Comparison of ENCODE assay signal across 9 mouse cellular contexts in genomic region chr7:130668729-130669281, GRCm38 (mm10).
DNase-seq lines count a peak whose midpoint lies in the region; ATAC-seq and TF ChIP-seq lines count a peak whose summit lies in the region.
"Had no signal": no experiment of that assay in that cellular context is flagged by ENCODE, and none has a peak within 500 bp of the region (broad histone marks: within the 10 kb centered on the region; RNA-seq: fewer than 3 reads in every experiment).

No protein-coding gene starts in this region.

- TF ChIP-seq CTCF in gastrocnemius, adult 2 months (IDR thresholded peaks at IDR 0.05), result no peak

- H3K36me3 ChIP-seq in forebrain, embryonic 11.5 days (ENCODE audit: control insufficient read depth, insufficient read depth, low read length), result no peaks in the 10 kb centered on the region; the same call in 1 of the 2 replicates
- H3K36me3 ChIP-seq in midbrain, embryonic 13.5 days, result peaks cover 8% of the 10 kb centered on the region

- intact Hi-C loops in gastrocnemius, adult 2 months (cut with DNase I), result no loop called here
- intact Hi-C loops in gastrocnemius, postnatal 36 days (cut with DNase I), result no loop called here

- 0 out of 2 replicates have a peak, but pooled peaks cover 2% of the 10 kb centered on the region for H3K4me1 ChIP-seq in forebrain, embryonic 11.5 days (replicated peaks; ENCODE audit: control insufficient read depth, insufficient read depth, low read length)
- peaks cover 45% of the 10 kb centered on the region for H3K4me1 ChIP-seq in midbrain, embryonic 13.5 days (replicated peaks)

- no peaks in the 10 kb centered on the region for H3K27me3 ChIP-seq in forebrain, embryonic 11.5 days (ENCODE audit: control insufficient read depth, insufficient read depth, low read length)
- H3K27me3 ChIP-seq in midbrain, embryonic 13.5 days, result no peaks in the 10 kb centered on the region
- H3K27me3 ChIP-seq: megakaryocyte, embryonic 14.5 days had no signal

- peak overlapping the region; percentile 81 for H3K27ac ChIP-seq in gastrocnemius, adult 2 months
- peak overlapping the region; percentile 48 for H3K27ac ChIP-seq in forebrain, embryonic 11.5 days (ENCODE audit: low read depth, low read length)
- peak overlapping the region; percentile 85 for H3K27ac ChIP-seq in midbrain, embryonic 13.5 days

- H3K9me3 ChIP-seq in forebrain, embryonic 11.5 days (ENCODE audit: control insufficient read depth, low read length), result no peaks in the 10 kb centered on the region
- peaks cover 8% of the 10 kb centered on the region for H3K9me3 ChIP-seq in midbrain, embryonic 13.5 days

- peak overlapping the region; percentile 11; the same call in 1 of the 2 replicates for H3K4me3 ChIP-seq in gastrocnemius, adult 2 months
- H3K4me3 ChIP-seq in forebrain, embryonic 11.5 days (ENCODE audit: low read depth, low read length), result no peak overlapping the region
- H3K4me3 ChIP-seq in midbrain, embryonic 13.5 days (replicated peaks), result no peak overlapping the region
- H3K4me3 ChIP-seq: megakaryocyte, embryonic 14.5 days had no signal

- WGBS in forebrain, embryonic 11.5 days, result 71% methylated on average over 7 of the region's 7 CpGs
- 57% methylated on average over 7 of the region's 7 CpGs for WGBS in midbrain, embryonic 13.5 days

- no peak for ATAC-seq in forebrain, embryonic 11.5 days (replicated peaks; ENCODE audit: low FRiP score)
- peak; percentile 46; the same call in 1 of the 2 replicates for ATAC-seq in midbrain, embryonic 13.5 days
- no peak for ATAC-seq in megakaryocyte, adult 5-6 weeks (ENCODE audit: poor library complexity, severe bottlenecking)

- no peak overlapping the region for H3K9ac ChIP-seq in forebrain, embryonic 11.5 days (ENCODE audit: low read length)
- no peak overlapping the region for H3K9ac ChIP-seq in midbrain, embryonic 13.5 days (replicated peaks)

- H3K4me2 ChIP-seq in forebrain, embryonic 11.5 days (ENCODE audit: low read depth, low read length, severe bottlenecking), result no peak overlapping the region
- H3K4me2 ChIP-seq in midbrain, embryonic 13.5 days (replicated peaks), result no peak overlapping the region

- DNase-seq in gastrocnemius, adult 2 months, result no peak
- no peak for DNase-seq in gastrocnemius, postnatal 36 days
- DNase-seq in forebrain, embryonic 11.5 days (ENCODE audit: low spot score), result no peak
- DNase-seq in kidney, adult 8-10 months, result peak; percentile 76 to 87
- DNase-seq in frontal cortex, postnatal 25 days (ENCODE audit: low spot score in 2 of 2), result no peak
- DNase-seq in embryo, embryonic 11 days, result no peak

Comparison
In these comparisons a context has a peak if more than half of its experiments do, and no peak if none do; other contexts are left out.
1. DNase-seq: peak in kidney, adult 8-10 months (2 of 2); none in gastrocnemius, adult 2 months (single experiment), gastrocnemius, postnatal 36 days (0 of 2), forebrain, embryonic 11.5 days (single experiment), frontal cortex, postnatal 25 days (0 of 2) and embryo, embryonic 11 days (single experiment).
2. Peak in every context shown above with its lines, with median percentiles within 50 percentile points of each other: H3K27ac ChIP-seq.